Mouse (Mus musculus): ENCODE data around the gene Tmem135. TPM values are rescaled to one million over a fixed set of nuclear protein-coding genes. Genes with fewer than 3 reads are reported as not detected.

Gene Tmem135
- polyA plus RNA-seq, 1 experiment = 37.5 TPM

- no peak for DNase-seq (ENCODE audit: extremely low spot score in 1 of 2, low spot score in 1 of 2)
Observed at GRCm38 (mm10) chr7:89392388-89392787, 11.6 kb downstream of the Tmem135 start.

- no peak for DNase-seq (ENCODE audit: extremely low spot score in 1 of 2, low spot score in 1 of 2)
Observed at GRCm38 (mm10) chr7:89391831-89392230, 12.2 kb downstream of the Tmem135 start.

GRCm38 (mm10) chr7:89391281-89391680, 12.7 kb downstream of the Tmem135 start:
- DNase-seq (ENCODE audit: extremely low spot score in 1 of 2, low spot score in 1 of 2) = no peak

- no peak for DNase-seq (ENCODE audit: extremely low spot score in 1 of 2, low spot score in 1 of 2)
Observed at GRCm38 (mm10) chr7:89390660-89391059, 13.4 kb downstream of the Tmem135 start.

- no peak for DNase-seq (ENCODE audit: extremely low spot score in 1 of 2, low spot score in 1 of 2)
Observed at GRCm38 (mm10) chr7:89388981-89389380, 15.0 kb downstream of the Tmem135 start.

GRCm38 (mm10) chr7:89382892-89383291, 21.1 kb downstream of the Tmem135 start:
- no peak for DNase-seq (ENCODE audit: extremely low spot score in 1 of 2, low spot score in 1 of 2)

GRCm38 (mm10) chr7:89380935-89381705, 22.9 kb downstream of the Tmem135 start:
- DNase-seq (ENCODE audit: extremely low spot score in 1 of 2, low spot score in 1 of 2) = no peak

- DNase-seq (ENCODE audit: extremely low spot score in 1 of 2, low spot score in 1 of 2) = no peak
Observed at GRCm38 (mm10) chr7:89371623-89372295, 32.3 kb downstream of the Tmem135 start.

- peak in 1 of 2 experiments; percentile 37 for DNase-seq (ENCODE audit: extremely low spot score in 1 of 2, low spot score in 1 of 2)
Observed at GRCm38 (mm10) chr7:89370917-89371316, 33.1 kb downstream of the Tmem135 start.

GRCm38 (mm10) chr7:89370086-89370485, 33.9 kb downstream of the Tmem135 start:
- DNase-seq (ENCODE audit: extremely low spot score in 1 of 2, low spot score in 1 of 2) = no peak

- DNase-seq (ENCODE audit: extremely low spot score in 1 of 2, low spot score in 1 of 2) = no peak
Observed at GRCm38 (mm10) chr7:89367643-89368042, 36.4 kb downstream of the Tmem135 start.

GRCm38 (mm10) chr7:89365135-89365880, 38.7 kb downstream of the Tmem135 start:
- peak; percentile 22 to 47 for DNase-seq (ENCODE audit: extremely low spot score in 1 of 2, low spot score in 1 of 2)

GRCm38 (mm10) chr7:89363975-89364374, 40.0 kb downstream of the Tmem135 start:
- no peak for DNase-seq (ENCODE audit: extremely low spot score in 1 of 2, low spot score in 1 of 2)

- DNase-seq (ENCODE audit: extremely low spot score in 1 of 2, low spot score in 1 of 2) = no peak
Observed at GRCm38 (mm10) chr7:89356307-89356706, 47.7 kb downstream of the Tmem135 start.

- no peak for DNase-seq (ENCODE audit: extremely low spot score in 1 of 2, low spot score in 1 of 2)
Observed at GRCm38 (mm10) chr7:89355519-89356255, 48.3 kb downstream of the Tmem135 start.

GRCm38 (mm10) chr7:89342021-89342420, 62.0 kb downstream of the Tmem135 start:
- no peak for DNase-seq (ENCODE audit: extremely low spot score in 1 of 2, low spot score in 1 of 2)

GRCm38 (mm10) chr7:89339808-89340207, 64.2 kb downstream of the Tmem135 start:
- no peak for DNase-seq (ENCODE audit: extremely low spot score in 1 of 2, low spot score in 1 of 2)

GRCm38 (mm10) chr7:89339142-89339435, 64.9 kb downstream of the Tmem135 start:
- no peak for DNase-seq (ENCODE audit: extremely low spot score in 1 of 2, low spot score in 1 of 2)

GRCm38 (mm10) chr7:89338350-89339141, 65.5 kb downstream of the Tmem135 start:
- peak; percentile 75 to 94 for DNase-seq (ENCODE audit: extremely low spot score in 1 of 2, low spot score in 1 of 2)
